In genomic region chr1:45022146-45022841, GRCm38 (mm10) we compare ENCODE assay signal across 10 mouse cellular contexts.
A peak's percentile ranks its signal among the peaks of the same experiment; 100 is the strongest.
DNase-seq lines count a peak whose midpoint lies in the region; ATAC-seq and TF ChIP-seq lines count a peak whose summit lies in the region.
"Had no signal": no experiment of that assay in that cellular context is flagged by ENCODE, and none has a peak within 500 bp of the region (broad histone marks: within the 10 kb centered on the region; RNA-seq: fewer than 3 reads in every experiment).

No protein-coding gene starts in this region.

- no peak overlapping the region for H3K4me3 ChIP-seq in hindbrain, postnatal 0 days (ENCODE audit: low read length)
- no peak overlapping the region for H3K4me3 ChIP-seq in hindbrain, embryonic 10.5 days
- no peak overlapping the region for H3K4me3 ChIP-seq in embryonic facial prominence, embryonic 14.5 days (ENCODE audit: low read depth, low read length)
- no peak overlapping the region for H3K4me3 ChIP-seq in intestine, embryonic 16.5 days (ENCODE audit: low read length)
- H3K4me3 ChIP-seq in olfactory bulb, adult 2 months (ENCODE audit: insufficient read depth, low read depth, low read length) = no peak overlapping the region
- H3K4me3 ChIP-seq in forebrain, embryonic 12.5 days (replicated peaks) = no peak overlapping the region
- H3K4me3 ChIP-seq: limb, embryonic 12.5 days had no signal

- 79% methylated on average over 1 of the region's 1 CpGs for WGBS in hindbrain, postnatal 0 days
- 88% methylated on average over 1 of the region's 1 CpGs for WGBS in hindbrain, embryonic 10.5 days
- 58% methylated on average over 1 of the region's 1 CpGs for WGBS in embryonic facial prominence, embryonic 14.5 days
- WGBS in intestine, embryonic 16.5 days = 57% methylated on average over 1 of the region's 1 CpGs
- WGBS in olfactory bulb, adult 2 months = 57% methylated on average over 1 of the region's 1 CpGs
- 86% methylated on average over 1 of the region's 1 CpGs for WGBS in forebrain, embryonic 12.5 days

- no peak overlapping the region for H3K27ac ChIP-seq in hindbrain, postnatal 0 days
- H3K27ac ChIP-seq in hindbrain, embryonic 10.5 days = no peak overlapping the region
- peak overlapping the region; percentile 80 for H3K27ac ChIP-seq in embryonic facial prominence, embryonic 14.5 days (replicated peaks; ENCODE audit: low read depth, low read length)
- peak overlapping the region; percentile 81 for H3K27ac ChIP-seq in intestine, embryonic 16.5 days (ENCODE audit: low read length)
- 0 out of 2 replicates have a peak overlapping the region, but pooled peaks have one; percentile 57 for H3K27ac ChIP-seq in olfactory bulb, adult 2 months (ENCODE audit: insufficient read depth, low read depth, low read length)
- H3K27ac ChIP-seq in forebrain, embryonic 12.5 days = no peak overlapping the region

- no peak overlapping the region for H3K4me2 ChIP-seq in hindbrain, postnatal 0 days (ENCODE audit: low read depth, low read length)
- no peak overlapping the region for H3K4me2 ChIP-seq in embryonic facial prominence, embryonic 14.5 days (ENCODE audit: low read depth, low read length)
- H3K4me2 ChIP-seq in intestine, embryonic 16.5 days (ENCODE audit: low read depth, low read length) = no peak overlapping the region
- no peak overlapping the region for H3K4me2 ChIP-seq in forebrain, embryonic 12.5 days
- H3K4me2 ChIP-seq: limb, embryonic 12.5 days had no signal

- no peak for TF ChIP-seq CTCF in hindbrain, postnatal 0 days (IDR thresholded peaks at IDR 0.05; ENCODE audit: low read depth)
- no peak for TF ChIP-seq CTCF in olfactory bulb, adult 2 months (IDR thresholded peaks at IDR 0.05; ENCODE audit: insufficient read depth, low read depth, low read length)

- H3K27me3 ChIP-seq in hindbrain, postnatal 0 days (ENCODE audit: insufficient read depth, low read length) = no peaks in the 10 kb centered on the region
- no peaks in the 10 kb centered on the region for H3K27me3 ChIP-seq in hindbrain, embryonic 10.5 days (ENCODE audit: insufficient read depth, poor library complexity, severe bottlenecking)
- no peaks in the 10 kb centered on the region for H3K27me3 ChIP-seq in embryonic facial prominence, embryonic 14.5 days (replicated peaks; ENCODE audit: control insufficient read depth, insufficient read depth, low read length)
- H3K27me3 ChIP-seq in intestine, embryonic 16.5 days (replicated peaks; ENCODE audit: control insufficient read depth, insufficient read depth, low read length) = no peaks in the 10 kb centered on the region
- no peaks in the 10 kb centered on the region for H3K27me3 ChIP-seq in forebrain, embryonic 12.5 days
- H3K27me3 ChIP-seq: CH12.LX; limb, embryonic 12.5 days had no signal

- no peak overlapping the region for H3K9ac ChIP-seq in hindbrain, postnatal 0 days (replicated peaks; ENCODE audit: low read length)
- no peak overlapping the region for H3K9ac ChIP-seq in embryonic facial prominence, embryonic 14.5 days (ENCODE audit: low read depth, low read length)
- no peak overlapping the region for H3K9ac ChIP-seq in intestine, embryonic 16.5 days (ENCODE audit: low read depth, low read length)
- H3K9ac ChIP-seq in forebrain, embryonic 12.5 days = no peak overlapping the region
- H3K9ac ChIP-seq: limb, embryonic 12.5 days had no signal

- H3K4me1 ChIP-seq in hindbrain, postnatal 0 days (ENCODE audit: insufficient read depth, low read length) = no peaks in the 10 kb centered on the region
- H3K4me1 ChIP-seq in hindbrain, embryonic 10.5 days (replicated peaks) = no peaks in the 10 kb centered on the region
- H3K4me1 ChIP-seq in embryonic facial prominence, embryonic 14.5 days (ENCODE audit: control insufficient read depth, insufficient read depth, low read length) = peaks cover 16% of the 10 kb centered on the region; the same call in 1 of the 2 replicates
- no peaks in the 10 kb centered on the region; the same call in 1 of the 2 replicates for H3K4me1 ChIP-seq in intestine, embryonic 16.5 days (ENCODE audit: control insufficient read depth, insufficient read depth, low read length)
- H3K4me1 ChIP-seq in olfactory bulb, adult 2 months (ENCODE audit: control insufficient read depth, insufficient read depth, low read length) = no peaks in the 10 kb centered on the region
- H3K4me1 ChIP-seq in forebrain, embryonic 12.5 days = no peaks in the 10 kb centered on the region

- no peaks in the 10 kb centered on the region for H3K36me3 ChIP-seq in hindbrain, postnatal 0 days (ENCODE audit: insufficient read depth, low read length)
- no peaks in the 10 kb centered on the region for H3K36me3 ChIP-seq in hindbrain, embryonic 10.5 days
- H3K36me3 ChIP-seq in embryonic facial prominence, embryonic 14.5 days (ENCODE audit: control insufficient read depth, insufficient read depth, low read length) = no peaks in the 10 kb centered on the region
- no peaks in the 10 kb centered on the region for H3K36me3 ChIP-seq in intestine, embryonic 16.5 days (ENCODE audit: control insufficient read depth, insufficient read depth, low read length)
- no peaks in the 10 kb centered on the region for H3K36me3 ChIP-seq in forebrain, embryonic 12.5 days (replicated peaks)
- H3K36me3 ChIP-seq: limb, embryonic 12.5 days had no signal

- no peak for TF ChIP-seq POLR2A in olfactory bulb, adult 2 months (IDR thresholded peaks at IDR 0.05; ENCODE audit: insufficient read depth, low read depth, low read length)

- ATAC-seq in hindbrain, postnatal 0 days = no peak
- peak; percentile 92 for ATAC-seq in embryonic facial prominence, embryonic 14.5 days (ENCODE audit: low read depth)
- peak; percentile 72; the same call in 1 of the 2 replicates for ATAC-seq in intestine, embryonic 16.5 days
- ATAC-seq in forebrain, embryonic 12.5 days (ENCODE audit: low FRiP score) = no peak
- no peak for ATAC-seq in erythroid progenitor cell, adult 5-6 weeks (replicated peaks; ENCODE audit: low FRiP score, poor library complexity, severe bottlenecking)

- H3K9me3 ChIP-seq in hindbrain, postnatal 0 days (ENCODE audit: low read length) = no peaks in the 10 kb centered on the region
- 0 out of 2 replicates have a peak, but pooled peaks cover 4% of the 10 kb centered on the region for H3K9me3 ChIP-seq in hindbrain, embryonic 10.5 days
- H3K9me3 ChIP-seq in embryonic facial prominence, embryonic 14.5 days (ENCODE audit: control insufficient read depth, low read length) = 0 out of 2 replicates have a peak, but pooled peaks cover 3% of the 10 kb centered on the region
- no peaks in the 10 kb centered on the region for H3K9me3 ChIP-seq in intestine, embryonic 16.5 days (ENCODE audit: control insufficient read depth, low read length)
- no peaks in the 10 kb centered on the region for H3K9me3 ChIP-seq in forebrain, embryonic 12.5 days
- H3K9me3 ChIP-seq: limb, embryonic 12.5 days had no signal

- peak; percentile 5 for DNase-seq in hindbrain, postnatal 0 days (ENCODE audit: low spot score)
- no peak for DNase-seq in hindbrain, embryonic 10.5 days (ENCODE audit: low spot score)
- DNase-seq in embryonic facial prominence, embryonic 14.5 days (ENCODE audit: low spot score) = peak; percentile 90
- no peak for DNase-seq in left cerebral cortex, adult 11 months (ENCODE audit: low spot score)

Comparison
In these comparisons a context has a peak if more than half of its experiments do, and no peak if none do; other contexts are left out.
1. DNase-seq: peak in hindbrain, postnatal 0 days (single experiment) and embryonic facial prominence, embryonic 14.5 days (single experiment); none in hindbrain, embryonic 10.5 days (single experiment) and left cerebral cortex, adult 11 months (single experiment).
2. ATAC-seq: peak in embryonic facial prominence, embryonic 14.5 days (single experiment) and intestine, embryonic 16.5 days (single experiment); none in hindbrain, postnatal 0 days (single experiment), forebrain, embryonic 12.5 days (single experiment) and erythroid progenitor cell, adult 5-6 weeks (single experiment).
3. H3K27ac ChIP-seq: peak in embryonic facial prominence, embryonic 14.5 days (single experiment), intestine, embryonic 16.5 days (single experiment) and olfactory bulb, adult 2 months (single experiment); none in hindbrain, postnatal 0 days (single experiment), hindbrain, embryonic 10.5 days (single experiment) and forebrain, embryonic 12.5 days (single experiment).